Mouse (Mus musculus) megakaryocyte, embryonic 14.5 days (primary cell): ENCODE measurements around the gene Tead1.

Experiments used
- FLI1 ChIP-seq: IDR thresholded peaks from 2 replicates; pipeline ENCODE4 v1.6.1; 2012; ENCODE audit warnings: low read length, inconsistent platforms, mixed read lengths
- GATA1 ChIP-seq: IDR thresholded peaks from 3 replicates; pipeline ENCODE4 v1.6.1; 2012; ENCODE audit warnings: mixed read lengths, low read length, inconsistent platforms, borderline replicate concordance

DNA sequence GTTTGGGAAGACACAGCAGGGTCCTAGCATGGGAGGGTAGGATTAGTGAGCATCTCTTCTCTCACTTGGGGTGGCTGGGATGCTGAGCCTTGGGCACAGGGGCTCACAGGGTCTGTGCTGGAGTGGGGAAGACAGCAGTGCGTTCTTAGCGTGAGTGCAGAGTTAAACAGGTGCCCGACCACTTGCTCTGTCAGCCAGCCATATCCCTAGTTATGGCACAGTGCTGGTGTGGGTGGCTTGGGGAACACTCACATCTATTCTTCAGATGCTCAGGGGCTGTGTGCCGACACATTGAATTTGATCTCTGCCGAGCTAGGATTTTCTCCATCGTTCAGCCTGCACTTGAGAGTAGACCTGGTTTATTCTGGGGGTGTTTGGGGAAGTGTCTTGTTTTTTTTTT is 92.3 kb downstream of the Tead1 start:
- no peak for TF ChIP-seq GATA1
- no peak for TF ChIP-seq FLI1
